Mouse (Mus musculus) thymus, adult 2 months (tissue): Measurements from ENCODE around the gene Ccdc144b.

Experiments
- CTCF ChIP-seq: fragments of 200-500 bp; IDR thresholded peaks from 2 replicates; pipeline ENCODE4 v1.5.1; 2012; ENCODE audit warnings: mild to moderate bottlenecking, control low read depth, low read length, moderate library complexity, borderline replicate concordance; ENCODE audit not compliant: control insufficient read depth, poor library complexity, insufficient read depth; ENCODE audit errors: extremely low read depth
- POLR2A ChIP-seq: fragments of 200-500 bp; IDR thresholded peaks from 2 replicates; pipeline ENCODE4 v1.6.1; 2012; ENCODE audit warnings: mild to moderate bottlenecking, low read length, control low read depth, moderate library complexity; ENCODE audit not compliant: control insufficient read depth, poor library complexity, insufficient read depth; ENCODE audit errors: extremely low read depth

GRCm38 (mm10) chr3:36082843-36083242 lies 29.5 kb upstream of the Ccdc144b start:
- TF ChIP-seq CTCF (no peak), POLR2A (no peak)
